Mouse (Mus musculus) ovary, postnatal 36 days (tissue): ENCODE data around the gene Cyp4x1.
A peak's percentile ranks its signal among the peaks of the same experiment; 100 is the strongest.

Source experiments
- DNase-seq: peaks from one replicate; pipeline ENCODE4 v3.0.0; 2022; ENCODE audit warnings: low spot score, mixed read lengths

The Cyp4x1 gene

DNA sequence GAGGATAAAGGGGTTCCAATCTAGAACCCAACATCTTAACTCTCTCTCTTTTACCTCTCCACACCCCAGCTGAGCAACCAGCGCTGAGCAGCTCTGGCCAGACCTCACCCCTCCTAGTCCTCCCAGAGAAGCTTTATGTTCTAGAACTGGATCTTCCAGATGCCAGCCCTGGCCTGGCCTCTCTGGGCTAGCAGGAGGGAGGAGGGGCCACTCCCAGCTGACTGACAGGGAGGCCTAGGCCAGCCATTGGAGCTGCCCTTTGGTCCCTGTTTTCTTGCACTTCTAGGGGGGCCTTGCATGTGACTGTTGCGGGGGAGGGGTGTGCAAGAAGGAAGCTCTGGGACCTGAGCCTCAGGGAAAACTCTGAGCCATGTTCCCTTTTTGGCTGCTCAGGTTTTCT lies 43.5 kb downstream of the Cyp4x1 start:
- DNase-seq = no peak

- DNase-seq = no peak
Observed at GRCm38 (mm10) chr4:115088611-115089338, 45.3 kb downstream of the Cyp4x1 start, which contains the start of gene Pdzk1ip1. Pdzk1ip1 (plus strand) TSS chr4:115088708.

GRCm38 (mm10) chr4:115086763-115087415 lies 47.2 kb downstream of the Cyp4x1 start:
- DNase-seq = no peak

DNA sequence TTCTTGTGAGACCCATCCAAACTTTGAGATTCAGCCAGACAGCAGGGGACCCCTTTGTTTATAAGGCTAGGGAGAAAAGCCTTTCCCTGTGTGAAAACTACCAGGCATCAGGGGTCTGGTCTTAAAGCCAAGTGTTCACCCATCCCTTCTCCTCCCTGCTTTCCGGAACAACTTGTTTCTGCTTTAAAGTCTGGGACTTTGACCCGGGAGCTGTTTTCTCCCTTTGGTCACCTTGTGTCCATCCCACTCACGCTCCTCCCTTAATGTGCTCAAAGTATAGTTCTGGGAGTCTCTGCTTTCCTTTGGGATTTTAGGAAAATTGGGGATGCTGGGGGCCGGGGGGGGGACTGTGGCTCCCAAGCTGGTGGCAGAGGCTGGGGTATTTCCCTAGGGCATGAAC lies 47.8 kb downstream of the Cyp4x1 start:
- no peak for DNase-seq

- DNase-seq = peak; percentile 41
Observed at GRCm38 (mm10) chr4:115085522-115086095, 48.5 kb downstream of the Cyp4x1 start.

DNA sequence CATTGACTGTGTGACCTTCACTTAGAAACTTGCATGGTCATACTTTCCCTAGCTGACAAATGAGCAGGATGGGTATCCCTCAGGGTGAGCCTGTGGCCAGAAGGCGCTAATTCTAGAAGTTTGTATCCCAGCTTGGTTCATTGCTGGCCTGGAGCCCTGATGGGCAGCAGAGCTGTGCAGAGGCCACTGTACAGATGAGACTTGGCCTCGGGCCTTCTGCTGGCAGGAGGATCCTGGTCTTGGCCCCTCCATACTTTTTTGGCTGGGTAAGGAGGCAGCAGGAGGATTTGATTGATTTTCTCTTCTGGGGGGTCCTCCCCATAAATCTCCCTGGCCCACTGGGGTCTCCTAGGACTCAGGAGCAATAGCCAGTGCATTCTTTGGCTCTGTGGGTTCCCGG lies 51.0 kb downstream of the Cyp4x1 start:
- DNase-seq = no peak

DNA sequence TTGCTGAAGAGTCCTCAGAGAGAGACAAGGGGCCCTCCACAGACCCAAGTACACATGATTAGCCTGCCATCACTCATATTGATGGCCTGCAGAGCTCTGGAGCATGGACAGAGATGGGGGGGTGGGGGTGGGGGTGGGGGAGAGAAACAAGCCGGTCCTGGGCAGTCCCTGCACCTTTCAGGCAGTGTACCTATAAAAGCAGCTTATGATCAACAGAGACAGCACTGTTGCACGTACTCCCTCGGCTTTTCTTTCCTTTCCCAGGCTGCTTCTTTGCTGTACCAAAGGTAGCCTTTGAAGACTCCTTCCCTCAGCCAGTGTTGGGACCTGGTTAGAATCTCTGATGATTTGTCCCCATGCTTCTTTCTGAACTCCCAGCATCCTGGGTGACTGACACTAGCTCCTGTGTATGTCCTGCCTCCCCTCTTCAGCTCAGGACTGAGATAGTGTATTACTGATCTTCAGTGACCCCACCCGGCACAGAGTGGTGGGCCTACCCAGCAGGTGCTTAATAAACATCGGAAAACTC lies 54.2 kb downstream of the Cyp4x1 start:
- DNase-seq = no peak

GRCm38 (mm10) chr4:115078892-115079820 lies 54.9 kb downstream of the Cyp4x1 start:
- no peak for DNase-seq

- DNase-seq = no peak
Observed at GRCm38 (mm10) chr4:115075204-115075915, 58.7 kb downstream of the Cyp4x1 start.

DNA sequence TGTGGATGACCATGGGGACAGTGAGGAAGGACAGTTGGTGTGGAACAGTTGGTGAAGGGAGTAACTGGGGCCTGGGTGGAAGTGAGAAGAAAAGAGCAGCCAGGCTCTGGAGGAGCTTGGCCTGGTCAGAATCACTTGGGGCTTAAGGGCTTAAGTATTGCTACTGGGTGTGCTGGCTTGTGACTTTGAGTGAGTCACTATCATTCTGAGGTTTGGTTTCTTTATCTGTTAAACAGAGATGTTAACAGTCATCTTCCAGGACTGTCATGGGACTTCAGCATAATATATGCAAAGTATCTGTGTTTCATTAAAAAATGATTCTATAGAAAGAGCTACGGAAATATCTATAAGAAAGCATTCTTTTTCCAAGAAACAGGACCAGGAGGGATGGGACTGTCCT lies 59.3 kb downstream of the Cyp4x1 start:
- DNase-seq = no peak

GRCm38 (mm10) chr4:115071668-115072067 lies 62.4 kb downstream of the Cyp4x1 start:
- no peak for DNase-seq

- no peak for DNase-seq
Observed at GRCm38 (mm10) chr4:115063518-115064239, 70.4 kb downstream of the Cyp4x1 start.

DNA sequence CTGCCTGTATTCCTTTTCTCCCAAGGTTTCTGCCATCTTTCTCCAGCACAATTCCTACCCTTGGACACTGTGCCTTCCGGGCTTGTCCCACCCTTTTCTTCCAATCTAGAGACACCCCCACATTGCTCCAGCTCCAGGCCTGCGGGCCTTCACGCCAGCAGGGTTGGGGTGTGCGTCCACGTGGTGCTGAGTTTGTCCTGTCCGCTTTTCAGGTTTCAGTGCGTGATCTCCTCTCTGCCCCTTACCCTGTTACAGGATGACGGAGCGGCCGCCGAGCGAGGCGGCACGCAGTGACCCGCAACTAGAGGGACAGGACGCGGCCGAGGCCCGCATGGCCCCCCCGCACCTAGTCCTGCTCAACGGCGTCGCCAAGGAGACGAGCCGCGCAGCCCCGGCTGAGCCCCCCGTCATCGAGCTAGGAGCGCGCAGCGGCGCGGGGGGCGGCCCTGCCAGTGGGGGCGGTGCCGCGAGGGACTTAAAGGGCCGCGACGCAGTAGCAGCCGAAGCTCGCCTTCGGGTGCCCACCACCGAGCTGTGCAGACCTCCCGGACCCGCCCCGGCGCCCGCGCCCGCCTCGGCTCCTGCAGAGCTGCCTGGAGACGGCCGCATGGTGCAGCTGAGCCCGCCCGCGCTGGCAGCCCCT lies 71.1 kb downstream of the Cyp4x1 start:
- peak; percentile 35 for DNase-seq

GRCm38 (mm10) chr4:115062540-115062874 lies 71.6 kb downstream of the Cyp4x1 start:
- DNase-seq = no peak

GRCm38 (mm10) chr4:115060753-115061152 lies 73.3 kb downstream of the Cyp4x1 start:
- DNase-seq = no peak

DNA sequence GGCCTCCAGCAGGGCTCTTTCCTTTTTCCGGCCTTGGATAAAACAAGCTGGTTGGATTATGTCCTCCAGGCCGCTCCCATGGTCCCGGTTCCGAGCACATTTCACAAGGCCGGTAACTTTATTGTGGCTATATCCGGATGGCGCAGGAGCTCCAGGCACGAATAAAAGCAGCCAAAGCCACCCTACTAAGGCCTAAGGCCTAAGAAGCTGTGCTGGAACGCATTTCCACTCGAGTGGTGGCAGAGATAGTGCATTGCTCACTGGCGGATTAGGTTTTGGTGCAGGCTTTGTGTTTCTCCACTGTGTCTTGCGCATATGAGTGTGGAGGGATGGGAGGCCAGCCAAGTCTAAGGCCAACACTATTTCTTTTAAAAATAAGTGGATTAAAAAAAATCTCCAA lies 74.2 kb downstream of the Cyp4x1 start:
- DNase-seq = no peak

DNA sequence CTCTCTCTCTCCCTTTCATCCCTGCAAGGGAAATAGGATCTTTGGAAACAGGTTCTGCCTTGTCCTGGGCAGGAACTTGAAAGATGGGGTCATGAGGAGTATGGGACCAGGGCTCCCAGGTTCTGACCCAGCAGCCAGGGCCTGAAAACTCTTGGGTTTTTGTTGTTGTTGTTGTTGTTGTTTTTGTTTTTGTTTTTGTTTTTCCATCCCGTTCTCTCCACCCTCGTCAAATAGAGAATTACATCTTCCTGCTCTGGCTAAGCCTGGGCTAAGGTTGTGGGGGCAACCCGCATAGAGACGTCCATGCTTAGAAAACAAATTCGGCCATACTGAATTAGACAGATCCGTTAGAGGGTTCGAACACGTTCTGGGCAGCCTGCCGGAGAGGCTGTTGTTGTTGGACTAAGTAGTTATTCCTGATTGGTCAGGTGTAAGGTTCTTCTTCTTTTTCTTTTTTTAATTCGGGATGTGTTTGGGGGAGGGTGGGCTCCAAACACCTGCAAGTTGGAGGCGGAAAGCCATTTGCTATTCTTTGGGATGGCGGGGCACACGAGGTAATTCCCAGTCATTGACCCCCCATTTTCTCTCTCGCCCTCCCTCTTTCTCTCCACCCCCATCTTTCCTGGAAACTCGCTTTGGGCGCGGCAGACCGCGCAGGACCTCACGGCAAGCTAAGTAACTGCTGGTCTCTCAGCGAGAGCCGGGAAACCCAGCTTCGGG lies 75.0 kb downstream of the Cyp4x1 start:
- DNase-seq = no peak

GRCm38 (mm10) chr4:115058317-115058761 lies 75.7 kb downstream of the Cyp4x1 start:
- no peak for DNase-seq

DNA sequence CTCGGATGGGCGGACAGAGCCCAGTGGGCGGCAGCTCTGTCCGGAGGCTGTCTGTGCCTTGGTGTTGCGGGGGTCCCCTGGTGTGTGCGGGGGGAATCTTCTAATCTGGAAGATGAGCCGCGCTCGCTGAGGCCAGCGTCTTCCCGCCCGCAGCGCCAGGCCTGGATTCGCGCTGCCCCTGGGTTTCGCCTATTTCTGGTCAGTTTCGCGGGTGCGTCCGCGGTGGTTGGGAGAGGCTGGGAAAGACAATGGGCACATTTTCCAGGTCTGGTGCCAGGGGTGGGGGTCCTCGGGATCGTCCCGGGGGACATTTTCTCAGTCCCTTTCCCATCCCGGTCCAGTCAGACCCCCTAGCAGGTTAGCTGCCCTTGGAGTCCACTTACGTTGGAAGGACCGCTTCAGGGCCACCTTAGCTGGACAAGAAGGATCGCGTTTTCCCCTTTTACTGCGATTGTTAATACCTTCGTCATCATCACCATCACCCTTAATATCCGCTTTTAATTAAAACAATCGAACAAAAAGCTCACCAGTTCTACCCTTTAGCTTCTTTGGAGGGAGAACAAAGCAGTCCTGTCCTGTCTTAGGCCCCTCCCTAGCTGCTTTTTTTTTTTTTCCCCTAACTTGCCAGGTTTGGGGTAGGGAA lies 76.3 kb downstream of the Cyp4x1 start:
- no peak for DNase-seq
